Mouse (Mus musculus): ENCODE measurements at regions not wholly inside any gene's neighbourhood (a gene's known extent, or its start where the extent isn't known, plus 50 kb on each side); places are given as distances from the start of the nearest gene placed in this dataset.
A peak's percentile ranks its signal among the peaks of the same experiment; 100 is the strongest.

GRCm38 (mm10) chr17:51683318-51683717, 149.8 kb downstream of the Satb1 start:
- DNase-seq (ENCODE audit: low read depth, low spot score), result no peak

- DNase-seq (ENCODE audit: low read depth, low spot score), result no peak
Observed at GRCm38 (mm10) chr17:51682368-51682767, 150.7 kb downstream of the Satb1 start.

GRCm38 (mm10) chr17:51677451-51677850, 155.6 kb downstream of the Satb1 start:
- DNase-seq (ENCODE audit: low read depth, low spot score), result no peak

GRCm38 (mm10) chr17:51658408-51658807, 174.7 kb downstream of the Satb1 start:
- DNase-seq (ENCODE audit: low read depth, low spot score), result peak; percentile 15

GRCm38 (mm10) chr17:51653881-51654280, 179.2 kb downstream of the Satb1 start:
- DNase-seq (ENCODE audit: low read depth, low spot score), result no peak

- DNase-seq (ENCODE audit: low read depth, low spot score), result no peak
Observed at GRCm38 (mm10) chr17:51651880-51652279, 181.2 kb downstream of the Satb1 start.

- DNase-seq (ENCODE audit: low read depth, low spot score), result peak; percentile 13
Observed at GRCm38 (mm10) chr17:51649213-51649815, 183.8 kb downstream of the Satb1 start.

GRCm38 (mm10) chr17:51646416-51646815, 186.7 kb downstream of the Satb1 start:
- DNase-seq (ENCODE audit: low read depth, low spot score), result no peak

- DNase-seq (ENCODE audit: low read depth, low spot score), result no peak
Observed at GRCm38 (mm10) chr17:51645866-51646265, 187.2 kb downstream of the Satb1 start.

GRCm38 (mm10) chr17:51642682-51643081, 190.4 kb downstream of the Satb1 start:
- no peak for DNase-seq (ENCODE audit: low read depth, low spot score)

GRCm38 (mm10) chr17:51635913-51636312, 197.2 kb downstream of the Satb1 start:
- DNase-seq (ENCODE audit: low read depth, low spot score), result no peak

- no peak for DNase-seq (ENCODE audit: low read depth, low spot score)
Observed at GRCm38 (mm10) chr17:51631574-51631973, 201.5 kb downstream of the Satb1 start.

GRCm38 (mm10) chr17:51620528-51620927, 212.6 kb downstream of the Satb1 start:
- no peak for DNase-seq (ENCODE audit: low read depth, low spot score)

GRCm38 (mm10) chr17:51585263-51585662, 247.8 kb downstream of the Satb1 start:
- no peak for DNase-seq (ENCODE audit: low read depth, low spot score)

GRCm38 (mm10) chr17:51583984-51584880, 248.9 kb downstream of the Satb1 start:
- no peak for DNase-seq (ENCODE audit: low read depth, low spot score)

- DNase-seq (ENCODE audit: low read depth, low spot score), result peak; percentile 58
Observed at GRCm38 (mm10) chr17:51583277-51583676, 249.8 kb downstream of the Satb1 start.

- no peak for DNase-seq (ENCODE audit: low read depth, low spot score)
Observed at GRCm38 (mm10) chr17:51555854-51556253, 277.2 kb downstream of the Satb1 start.

- no peak for DNase-seq (ENCODE audit: low read depth, low spot score)
Observed at GRCm38 (mm10) chr17:51554446-51554845, 278.6 kb downstream of the Satb1 start.

GRCm38 (mm10) chr17:51552277-51553015, 280.6 kb downstream of the Satb1 start:
- no peak for DNase-seq (ENCODE audit: low read depth, low spot score)

GRCm38 (mm10) chr17:51546999-51547398, 286.1 kb downstream of the Satb1 start:
- peak; percentile 87 for DNase-seq (ENCODE audit: low read depth, low spot score)

GRCm38 (mm10) chr17:51542544-51542943, 290.5 kb downstream of the Satb1 start:
- DNase-seq (ENCODE audit: low read depth, low spot score), result no peak

- no peak for DNase-seq (ENCODE audit: low read depth, low spot score)
Observed at GRCm38 (mm10) chr17:51534678-51535077, 298.4 kb downstream of the Satb1 start.

All from skeletal muscle tissue, adult 2 months (tissue).